Mouse (Mus musculus) kidney, adult 2 months (tissue): Measurements from ENCODE around the gene Smarca2.

Experiments used
- CTCF ChIP-seq: fragments of 200-500 bp; conservative IDR thresholded peaks from 2 replicates; pipeline ENCODE4 v1.5.1; 2011; ENCODE audit warnings: low read depth, mild to moderate bottlenecking, control low read depth, low read length, moderate library complexity, mixed read lengths; ENCODE audit not compliant: insufficient read depth, insufficient read length
- POLR2A ChIP-seq: fragments of 200-500 bp; IDR thresholded peaks from one replicate; pipeline ENCODE4 v1.6.1; 2011; ENCODE audit warnings: low read depth, low read length, control low read depth

- TF ChIP-seq CTCF (no peak), POLR2A (no peak)
Observed at GRCm38 (mm10) chr19:26746290-26746689, 141.4 kb downstream of the Smarca2 start.
